Mouse (Mus musculus) neural tube, embryonic 12.5 days (tissue): ENCODE data around the gene Akap12. TPM values are rescaled to one million over a fixed set of nuclear protein-coding genes. Genes with fewer than 3 reads are reported as not detected.

ENCODE experiments used
- ATAC-seq: fragments of 200-750 bp; cut with Nextera tagmentation; 2 replicates; pipeline ENCODE4 v1.8.0; 2017; ENCODE audit warnings: low read depth, mild to moderate bottlenecking, moderate TSS enrichment, moderate library complexity; ENCODE audit not compliant: low FRiP score
- H3K27ac ChIP-seq: fragments of 300-500 bp; sonication (generic); 2 replicates; pipeline ENCODE4 v1.5.1; 2016
- H3K27me3 ChIP-seq: fragments of 300-500 bp; sonication (generic); replicated peaks from 2 replicates; pipeline ENCODE4 v1.6.1; 2016; ENCODE audit warnings: mild to moderate bottlenecking
- H3K36me3 ChIP-seq: fragments of 300-500 bp; sonication (generic); 2 replicates; pipeline ENCODE4 v1.6.1; 2016; ENCODE audit warnings: mild to moderate bottlenecking
- H3K4me1 ChIP-seq: fragments of 300-500 bp; sonication (generic); 2 replicates; pipeline ENCODE4 v1.6.1; 2016
- H3K4me2 ChIP-seq: fragments of 300-500 bp; sonication (generic); replicated peaks from 2 replicates; pipeline ENCODE4 v1.6.1; 2016; ENCODE audit warnings: mild to moderate bottlenecking
- H3K4me3 ChIP-seq: fragments of 300-500 bp; sonication (generic); 2 replicates; pipeline ENCODE4 v1.5.1; 2016
- H3K9ac ChIP-seq: fragments of 300-500 bp; sonication (generic); 2 replicates; pipeline ENCODE4 v1.6.1; 2016; ENCODE audit warnings: mild to moderate bottlenecking
- H3K9me3 ChIP-seq: fragments of 300-500 bp; sonication (generic); 2 replicates; pipeline ENCODE4 v1.6.1; 2016; ENCODE audit warnings: mild to moderate bottlenecking
- WGBS: fragments of 180-500 bp; shearing (Covaris S2); methylation state at CpG from one replicate; pipeline ENCODE4 v1.1.7; 2016; 5-methylcytosine and 5-hydroxymethylcytosine counted together
- polyA plus RNA-seq: library from polyadenylated mRNA; unstranded; fragments of >200 nt; fragmentation: Nextera tagmentation; extraction: Ambion mirVana; gene quantifications from 2 replicates; pipeline ENCODE4 v1.2.1, GENCODE M21; 2016

Gene Akap12
- polyA plus RNA-seq, 1 experiment from 2014 or later, result 94.2 TPM

- no peak overlapping the region for H3K27ac ChIP-seq
- no peaks in the 10 kb centered on the region for H3K36me3 ChIP-seq
- H3K4me2 ChIP-seq, result peak overlapping the region; percentile 92
- peaks cover 34% of the 10 kb centered on the region for H3K4me1 ChIP-seq
- 64% methylated on average over 5 of the region's 5 CpGs for WGBS
- peak overlapping the region; percentile 99 for H3K4me3 ChIP-seq
- H3K9ac ChIP-seq, result peak overlapping the region; percentile 100
- no peaks in the 10 kb centered on the region for H3K9me3 ChIP-seq
- no peak for ATAC-seq
- no peaks in the 10 kb centered on the region for H3K27me3 ChIP-seq
Measured at GRCm38 (mm10) chr10:4389461-4390112, 123.4 kb downstream of the Akap12 start.

GRCm38 (mm10) chr10:4390550-4390949 is 124.4 kb downstream of the Akap12 start:
- 0 out of 2 replicates have a peak overlapping the region, but pooled peaks have one; percentile 20 for H3K4me2 ChIP-seq
- ATAC-seq, result no peak
- no peak overlapping the region for H3K27ac ChIP-seq
- H3K4me3 ChIP-seq, result no peak overlapping the region
- WGBS, result 68% methylated on average over 2 of the region's 2 CpGs
- no peak overlapping the region for H3K9ac ChIP-seq
- peaks cover 7% of the 10 kb centered on the region; the same call in 1 of the 2 replicates for H3K36me3 ChIP-seq
- no peaks in the 10 kb centered on the region for H3K9me3 ChIP-seq
- H3K4me1 ChIP-seq, result peaks cover 34% of the 10 kb centered on the region
- H3K27me3 ChIP-seq, result no peaks in the 10 kb centered on the region

DNA sequence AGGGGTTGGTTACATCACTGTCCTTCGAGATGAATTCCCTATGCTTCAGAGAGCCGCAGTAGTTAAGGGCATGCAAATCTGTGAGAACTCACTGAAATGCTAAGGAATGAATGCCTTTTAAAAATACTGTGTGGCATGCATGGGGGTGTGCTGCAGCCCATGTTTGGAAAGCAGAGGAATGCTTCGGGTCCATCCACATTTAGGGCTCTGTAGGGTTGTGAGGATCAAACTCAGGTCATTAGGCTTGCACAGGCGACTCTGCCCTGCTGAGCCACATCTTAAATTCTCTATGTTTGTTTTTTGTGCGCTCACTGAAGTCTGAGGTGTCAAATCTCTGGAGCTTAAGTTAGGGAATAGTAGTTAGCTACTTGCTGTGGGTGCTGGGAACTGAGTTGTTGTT is 124.9 kb downstream of the Akap12 start:
- Histone ChIP-seq H3K4me3 (no peak overlapping the region), H3K36me3 (peaks cover 12% of the 10 kb centered on the region; the same call in 1 of the 2 replicates), H3K27me3 (no peaks in the 10 kb centered on the region), H3K9me3 (no peaks in the 10 kb centered on the region), H3K4me1 (peaks cover 30% of the 10 kb centered on the region), H3K9ac (0 out of 2 replicates have a peak overlapping the region, but pooled peaks have one; percentile 26), H3K27ac (no peak overlapping the region), H3K4me2 (peak overlapping the region; percentile 20)
- ATAC-seq, result no peak
- 77% methylated on average over 5 of the region's 5 CpGs for WGBS

DNA sequence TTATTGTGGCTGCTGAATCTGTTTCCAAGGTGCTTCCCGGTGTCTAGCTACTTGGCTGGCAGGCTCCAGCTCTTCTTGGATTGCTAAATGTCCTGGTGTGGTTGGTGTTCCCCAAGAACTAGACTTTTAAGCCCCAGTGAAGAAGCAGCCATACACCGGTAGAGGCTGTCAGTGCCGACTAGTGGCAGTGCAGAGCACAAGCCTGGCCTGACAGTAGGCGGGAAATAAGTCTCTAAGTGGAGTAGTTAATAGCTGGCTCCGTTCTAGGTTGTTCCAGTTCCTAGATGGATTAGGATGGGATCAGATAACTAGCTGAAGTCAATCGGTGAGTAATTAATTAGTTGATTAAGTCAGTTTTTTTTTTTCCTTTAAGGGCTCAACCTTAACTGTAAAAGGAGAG is 125.7 kb downstream of the Akap12 start:
- no peak overlapping the region for H3K4me3 ChIP-seq
- H3K27ac ChIP-seq, result no peak overlapping the region
- no peaks in the 10 kb centered on the region for H3K9me3 ChIP-seq
- 73% methylated on average over 6 of the region's 6 CpGs for WGBS
- peaks cover 15% of the 10 kb centered on the region; the same call in 1 of the 2 replicates for H3K36me3 ChIP-seq
- peak overlapping the region; percentile 20; the same call in 1 of the 2 replicates for H3K4me2 ChIP-seq
- H3K27me3 ChIP-seq, result no peaks in the 10 kb centered on the region
- no peak overlapping the region for H3K9ac ChIP-seq
- H3K4me1 ChIP-seq, result peaks cover 29% of the 10 kb centered on the region
- no peak for ATAC-seq

- Histone ChIP-seq H3K27me3 (no peaks in the 10 kb centered on the region), H3K27ac (no peak overlapping the region), H3K4me1 (peaks cover 11% of the 10 kb centered on the region), H3K4me2 (no peak overlapping the region), H3K9me3 (no peaks in the 10 kb centered on the region), H3K4me3 (no peak overlapping the region), H3K9ac (no peak overlapping the region), H3K36me3 (peaks cover 19% of the 10 kb centered on the region)
- ATAC-seq, result no peak
- WGBS, result 94% methylated on average over 3 of the region's 3 CpGs
Measured at GRCm38 (mm10) chr10:4395321-4395720, 129.1 kb downstream of the Akap12 start.

DNA sequence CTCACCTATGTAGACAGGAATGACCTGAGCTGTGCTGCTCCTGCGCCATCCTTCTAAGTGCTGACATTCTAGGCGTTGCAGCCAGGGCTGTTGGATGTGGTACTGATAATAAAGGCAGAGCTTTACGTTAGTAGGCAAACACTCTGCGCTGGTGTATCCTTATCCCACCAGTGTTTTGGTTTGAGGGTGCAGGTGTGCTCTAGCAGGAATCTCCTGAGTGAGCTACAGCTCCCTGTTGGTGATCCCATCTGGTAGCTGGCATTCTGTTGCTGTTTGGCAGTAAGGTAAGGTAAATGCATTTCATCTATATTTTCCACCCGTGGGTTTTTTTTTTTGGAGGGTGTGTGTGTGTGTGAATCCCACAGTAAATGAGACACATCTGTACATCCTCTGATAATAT is 131.9 kb downstream of the Akap12 start:
- no peak for ATAC-seq
- Histone ChIP-seq H3K36me3 (peaks cover 24% of the 10 kb centered on the region), H3K9me3 (no peaks in the 10 kb centered on the region), H3K4me3 (no peak overlapping the region), H3K27me3 (no peaks in the 10 kb centered on the region), H3K4me2 (no peak overlapping the region), H3K4me1 (no peaks in the 10 kb centered on the region), H3K9ac (no peak overlapping the region), H3K27ac (no peak overlapping the region)
- WGBS, result 91% methylated on average over 5 of the region's 5 CpGs

- WGBS, result 63% methylated on average over 5 of the region's 5 CpGs
- 0 out of 2 replicates have a peak, but pooled peaks have one; percentile 18 for ATAC-seq
- no peak overlapping the region for H3K9ac ChIP-seq
- H3K27me3 ChIP-seq, result no peaks in the 10 kb centered on the region
- no peaks in the 10 kb centered on the region for H3K9me3 ChIP-seq
- no peak overlapping the region for H3K4me3 ChIP-seq
- H3K4me1 ChIP-seq, result no peaks in the 10 kb centered on the region
- H3K36me3 ChIP-seq, result peaks cover 25% of the 10 kb centered on the region
- no peak overlapping the region for H3K4me2 ChIP-seq
- no peak overlapping the region for H3K27ac ChIP-seq
Measured at GRCm38 (mm10) chr10:4404895-4405491, 138.8 kb downstream of the Akap12 start.

DNA sequence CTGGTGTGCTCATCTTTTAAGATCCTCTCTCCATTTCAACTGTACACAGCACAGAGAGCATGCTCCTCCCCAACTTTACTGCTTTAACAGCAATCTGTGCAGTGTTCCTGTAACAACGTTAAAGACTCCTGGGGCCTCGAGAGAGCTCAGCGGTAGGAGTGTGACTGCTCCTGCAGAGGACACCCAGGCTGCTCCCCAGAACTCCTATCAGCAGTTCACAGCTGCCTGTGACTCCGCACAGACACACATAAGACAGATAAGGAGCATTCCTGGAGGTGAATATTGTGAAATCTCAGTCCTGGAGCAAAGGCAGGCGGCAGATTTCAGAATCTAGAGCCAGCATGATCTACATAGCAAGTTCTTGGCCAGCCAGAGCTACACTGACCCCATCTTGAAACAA is 139.3 kb downstream of the Akap12 start:
- no peaks in the 10 kb centered on the region for H3K4me1 ChIP-seq
- H3K27me3 ChIP-seq, result no peaks in the 10 kb centered on the region
- no peaks in the 10 kb centered on the region for H3K9me3 ChIP-seq
- WGBS, result 81% methylated on average over 5 of the region's 5 CpGs
- no peak overlapping the region for H3K4me2 ChIP-seq
- no peak overlapping the region for H3K4me3 ChIP-seq
- ATAC-seq, result no peak
- H3K36me3 ChIP-seq, result peaks cover 30% of the 10 kb centered on the region
- H3K9ac ChIP-seq, result no peak overlapping the region
- H3K27ac ChIP-seq, result no peak overlapping the region

DNA sequence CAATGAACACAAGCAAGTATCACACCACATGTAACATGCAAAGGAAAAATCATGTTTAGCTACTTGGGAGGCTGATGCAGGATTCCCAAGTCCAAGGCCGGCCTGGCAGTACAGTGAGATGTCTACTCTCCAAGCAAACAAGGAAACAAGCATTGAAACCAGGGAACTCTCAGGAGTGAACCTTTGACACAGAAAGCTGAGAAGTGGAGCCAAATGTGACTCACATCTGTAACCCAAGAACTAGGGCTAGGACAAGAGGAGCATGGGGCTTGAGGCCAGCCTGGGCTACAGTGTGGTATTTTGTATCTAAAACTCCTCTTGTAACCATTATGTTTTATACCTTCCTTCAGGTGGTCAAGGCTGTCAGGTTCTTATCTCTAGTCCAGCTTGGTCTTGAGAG is 141.0 kb downstream of the Akap12 start:
- Histone ChIP-seq H3K27me3 (no peaks in the 10 kb centered on the region), H3K27ac (no peak overlapping the region), H3K4me3 (no peak overlapping the region), H3K36me3 (peaks cover 32% of the 10 kb centered on the region), H3K4me1 (no peaks in the 10 kb centered on the region), H3K4me2 (no peak overlapping the region), H3K9ac (no peak overlapping the region), H3K9me3 (no peaks in the 10 kb centered on the region)
- ATAC-seq, result no peak
- WGBS, result 89% methylated on average over 1 of the region's 1 CpGs

Other genes starting within 250 kb of the Akap12 start
- gene Zbtb2, start 121.7 kb downstream of the Akap12 start, polyA plus RNA-seq, result 19.6 and 20.1 TPM in 2 replicates
- 48.9 and 49.4 TPM in 2 replicates for gene Rmnd1, start 166.0 kb downstream of the Akap12 start, polyA plus RNA-seq
- 20.5 and 21.2 TPM in 2 replicates for gene Armt1, start 166.1 kb downstream of the Akap12 start, polyA plus RNA-seq
- 0.05 TPM in 1 of 2 replicates, not detected in the other for gene Ccdc170, start 216.1 kb downstream of the Akap12 start, polyA plus RNA-seq